1 mouse cellular context compared by ENCODE assay signal in the genomic region with DNA sequence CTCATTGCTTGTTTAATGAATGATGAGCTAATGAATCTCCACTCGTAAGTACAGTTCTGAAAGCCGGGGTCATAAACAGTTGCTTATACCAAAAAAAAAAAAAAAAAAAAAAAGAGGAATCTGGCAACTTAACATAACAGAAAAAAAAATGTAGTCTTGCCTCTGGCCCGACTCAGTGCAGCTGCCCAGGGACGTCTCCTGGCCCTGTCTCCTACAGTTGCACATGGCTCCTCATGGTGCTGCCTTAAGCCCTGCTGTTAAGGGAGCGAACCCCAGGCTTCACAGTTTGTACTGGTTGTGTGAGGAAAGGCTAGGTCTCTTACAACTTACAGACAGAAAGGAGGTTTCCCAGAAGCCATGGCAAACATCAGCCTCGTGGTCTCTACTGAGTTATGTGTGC.
TF ChIP-seq lines count a peak whose summit lies in the region.

No protein-coding gene starts in this region.

TF ChIP-seq in myocyte, 11 proteins besides CTCF, POLR2A, EP300 and RAD21 (continued from another document):
- TF ChIP-seq REST (IDR thresholded peaks at IDR 0.05; ENCODE audit: insufficient read depth, insufficient read length), result no peak
- peak; percentile 60 for TF ChIP-seq TCF12 (IDR thresholded peaks at IDR 0.05; ENCODE audit: insufficient read depth, poor library complexity, severe bottlenecking)
- TF ChIP-seq CEBPB (IDR thresholded peaks at IDR 0.05; ENCODE audit: insufficient read depth, poor library complexity, severe bottlenecking), result no peak
TF ChIP-seq in myocyte: peak in this region for 3.
